Mouse (Mus musculus) kidney, postnatal 25 days (tissue): ENCODE measurements at regions not wholly inside any gene's neighbourhood (a gene's known extent, or its start where the extent isn't known, plus 50 kb on each side); places are given as distances from the start of the nearest gene placed in this dataset.

Experiments used
- DNase-seq, 2 experiments: peaks; one replicate each; pipeline ENCODE4 v3.0.0; 2021; ENCODE audit warnings: mixed read lengths in 2 of 2

- no peak for DNase-seq
Observed at GRCm38 (mm10) chr10:21218431-21218830, 57.6 kb upstream of the Myb start.

- no peak for DNase-seq
Observed at GRCm38 (mm10) chr10:21220795-21221194, 60.0 kb upstream of the Myb start.

- DNase-seq, result no peak
Observed at GRCm38 (mm10) chr10:21221290-21221926, 60.6 kb upstream of the Myb start.

GRCm38 (mm10) chr10:21222104-21223034 is 61.6 kb upstream of the Myb start:
- peak; percentile 21 to 40 for DNase-seq

- DNase-seq, result no peak
Observed at GRCm38 (mm10) chr10:21223104-21223910, 62.5 kb upstream of the Myb start.

GRCm38 (mm10) chr10:21224229-21224628 is 63.4 kb upstream of the Myb start:
- no peak for DNase-seq

GRCm38 (mm10) chr10:21226210-21226609 is 65.4 kb upstream of the Myb start:
- DNase-seq, result no peak

- no peak for DNase-seq
Observed at GRCm38 (mm10) chr10:21227764-21228163, 67.0 kb upstream of the Myb start.

GRCm38 (mm10) chr10:21228557-21228956 is 67.2 kb upstream of the Hbs1l start:
- peak in 1 of 2 experiments; percentile 42 for DNase-seq

GRCm38 (mm10) chr10:21235172-21235571 is 60.6 kb upstream of the Hbs1l start:
- DNase-seq, result no peak

GRCm38 (mm10) chr10:21237000-21237399 is 58.8 kb upstream of the Hbs1l start:
- DNase-seq, result no peak

GRCm38 (mm10) chr10:21239451-21239850 is 56.3 kb upstream of the Hbs1l start:
- no peak for DNase-seq

- DNase-seq, result no peak
Observed at GRCm38 (mm10) chr10:21241557-21242222, 54.1 kb upstream of the Hbs1l start.

- no peak for DNase-seq
Observed at GRCm38 (mm10) chr10:21242471-21243231, 53.1 kb upstream of the Hbs1l start.

GRCm38 (mm10) chr10:21244849-21245453 is 50.8 kb upstream of the Hbs1l start:
- DNase-seq, result no peak

GRCm38 (mm10) chr10:21245558-21245957 is 50.2 kb upstream of the Hbs1l start:
- DNase-seq, result no peak
